Mouse (Mus musculus) forebrain, embryonic 11.5 days (tissue): ENCODE results near the gene Mtfp1. TPM values are rescaled to one million over a fixed set of nuclear protein-coding genes. Genes with fewer than 3 reads are reported as not detected.
A peak's percentile ranks its signal among the peaks of the same experiment; 100 is the strongest.
"Not testable (repeated sequence)": the region's sequence is repeated elsewhere in the genome, so short reads cannot be mapped to it uniquely, and the experiment has no call there.

Experiments
- ATAC-seq: fragments of 200-750 bp; cut with Nextera tagmentation; replicated peaks from 2 replicates; pipeline ENCODE4 v1.8.0; 2017; ENCODE audit warnings: moderate TSS enrichment; ENCODE audit not compliant: low FRiP score
- DNase-seq: peaks from one replicate; pipeline ENCODE4 v3.0.0-alpha.2; 2017; ENCODE audit warnings: low spot score
- H3K27ac ChIP-seq: fragments of 300-500 bp; sonication (generic); 2 replicates; pipeline ENCODE4 v1.5.1; 2014; ENCODE audit warnings: low read depth, low read length
- H3K27me3 ChIP-seq: fragments of 300-500 bp; sonication (generic); 2 replicates; pipeline ENCODE4 v1.6.1; 2014; ENCODE audit warnings: mild to moderate bottlenecking, low read length, mixed read lengths; ENCODE audit not compliant: control insufficient read depth, insufficient read depth
- H3K36me3 ChIP-seq: fragments of 300-500 bp; sonication (generic); 2 replicates; pipeline ENCODE4 v1.6.1; 2014; ENCODE audit warnings: mild to moderate bottlenecking, low read length, moderate library complexity, mixed read lengths; ENCODE audit not compliant: control insufficient read depth, insufficient read depth
- H3K4me1 ChIP-seq: fragments of 300-500 bp; sonication (generic); replicated peaks from 2 replicates; pipeline ENCODE4 v1.6.1; 2014; ENCODE audit warnings: low read length, mixed read lengths; ENCODE audit not compliant: control insufficient read depth, insufficient read depth
- H3K4me2 ChIP-seq: fragments of 300-500 bp; sonication (generic); 2 replicates; pipeline ENCODE4 v1.6.1; 2014; ENCODE audit warnings: low read depth, mild to moderate bottlenecking, low read length, moderate library complexity, mixed read lengths; ENCODE audit not compliant: severe bottlenecking
- H3K4me3 ChIP-seq: fragments of 300-500 bp; sonication (generic); 2 replicates; pipeline ENCODE4 v1.5.1; 2014; ENCODE audit warnings: low read depth, low read length
- H3K9ac ChIP-seq: fragments of 300-500 bp; sonication (generic); 2 replicates; pipeline ENCODE4 v1.6.1; 2014; ENCODE audit warnings: low read length
- H3K9me3 ChIP-seq: fragments of 300-500 bp; sonication (generic); 2 replicates; pipeline ENCODE4 v1.6.1; 2016; ENCODE audit warnings: low read length, mixed read lengths; ENCODE audit not compliant: control insufficient read depth
- WGBS: fragments of 180-500 bp; shearing (Covaris S2); extraction: QIAGEN DNeasy Blood & Tissue Kit; methylation state at CpG from one replicate; pipeline ENCODE4 v1.1.7; 2014; 5-methylcytosine and 5-hydroxymethylcytosine counted together
- polyA plus RNA-seq: library from polyadenylated mRNA; unstranded; fragments of >200 nt; fragmentation: Nextera tagmentation; extraction: Ambion mirVana; gene quantifications from 2 replicates; pipeline ENCODE4 v1.2.1, GENCODE M21; 2014

Gene Mtfp1
- polyA plus RNA-seq, 1 experiment from 2014 or later: 7.9 TPM

DNA sequence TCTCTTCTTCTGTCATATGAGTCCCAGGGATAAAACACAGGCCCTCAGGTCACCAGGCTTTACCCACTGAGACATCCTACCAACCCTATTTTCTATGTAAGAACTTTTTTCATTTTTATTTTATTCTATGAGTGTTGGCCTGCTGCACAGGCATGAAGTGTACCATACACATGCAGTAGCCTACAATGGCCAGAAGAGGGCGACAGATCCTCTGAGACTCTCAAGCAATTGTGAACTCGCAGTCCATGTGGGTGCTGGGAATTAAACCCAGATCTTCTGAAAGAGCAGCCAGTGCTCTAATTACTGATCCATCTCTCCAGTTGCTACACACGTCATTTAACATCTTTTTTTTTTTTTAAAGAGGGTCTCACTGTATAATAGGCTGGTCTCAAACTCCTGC lies 38.2 kb upstream of the Mtfp1 start:
- Histone ChIP-seq H3K27me3 (no peaks in the 10 kb centered on the region), H3K36me3 (no peaks in the 10 kb centered on the region), H3K4me3 (no peak overlapping the region), H3K9me3 (no peaks in the 10 kb centered on the region; the same call in 1 of the 2 replicates), H3K27ac (no peak overlapping the region), H3K9ac (no peak overlapping the region), H3K4me1 (no peaks in the 10 kb centered on the region), H3K4me2 (no peak overlapping the region)
- ATAC-seq (no peak), DNase-seq (no peak)
- 58% methylated on average over 3 of the region's 3 CpGs for WGBS

GRCm38 (mm10) chr11:4128461-4128860 lies 33.2 kb upstream of the Mtfp1 start:
- not testable (repeated sequence) for H3K9ac ChIP-seq, H3K27ac ChIP-seq, H3K4me2 ChIP-seq, H3K4me3 ChIP-seq, ATAC-seq, H3K27me3 ChIP-seq, H3K36me3 ChIP-seq, H3K4me1 ChIP-seq, DNase-seq, H3K9me3 ChIP-seq
- 96% methylated on average over 4 of the region's 4 CpGs for WGBS

- no peak overlapping the region for H3K9ac ChIP-seq
- no peaks in the 10 kb centered on the region for H3K9me3 ChIP-seq
- ATAC-seq: no peak
- no peak overlapping the region for H3K27ac ChIP-seq
- H3K27me3 ChIP-seq: no peaks in the 10 kb centered on the region
- H3K4me3 ChIP-seq: no peak overlapping the region
- no peaks in the 10 kb centered on the region for H3K36me3 ChIP-seq
- H3K4me2 ChIP-seq: no peak overlapping the region
- WGBS: 85% methylated on average over 1 of the region's 1 CpGs
- no peak for DNase-seq
- no peaks in the 10 kb centered on the region for H3K4me1 ChIP-seq
Observed at GRCm38 (mm10) chr11:4127059-4127458, 31.8 kb upstream of the Mtfp1 start.

- Histone ChIP-seq H3K27ac (no peak overlapping the region), H3K9ac (no peak overlapping the region), H3K9me3 (no peaks in the 10 kb centered on the region), H3K4me2 (no peak overlapping the region), H3K4me3 (no peak overlapping the region), H3K27me3 (no peaks in the 10 kb centered on the region), H3K4me1 (no peaks in the 10 kb centered on the region), H3K36me3 (no peaks in the 10 kb centered on the region)
- ATAC-seq (no peak), DNase-seq (peak; percentile 71)
- WGBS: 55% methylated on average over 5 of the region's 5 CpGs
Observed at GRCm38 (mm10) chr11:4123922-4124321, 28.7 kb upstream of the Mtfp1 start.

GRCm38 (mm10) chr11:4122742-4123579 lies 27.7 kb upstream of the Mtfp1 start, which contains the start of gene Sec14l2:
Sec14l2 (minus strand) TSS chr11:4123415.
- H3K4me1 ChIP-seq: 0 out of 2 replicates have a peak, but pooled peaks cover 2% of the 10 kb centered on the region
- H3K9me3 ChIP-seq: no peaks in the 10 kb centered on the region
- no peak within 1 kb of the TSS for H3K4me3 ChIP-seq
- no peak within 1 kb of the TSS for H3K27ac ChIP-seq
- DNase-seq: no peak
- H3K36me3 ChIP-seq: no peaks in the 10 kb centered on the region
- 60% methylated on average over 10 of the region's 10 CpGs for WGBS
- H3K27me3 ChIP-seq: peaks cover under 1% of the 10 kb centered on the region; the same call in 1 of the 2 replicates
- no peak within 1 kb of the TSS for H3K4me2 ChIP-seq
- ATAC-seq: no peak
- H3K9ac ChIP-seq: no peak within 1 kb of the TSS

DNA sequence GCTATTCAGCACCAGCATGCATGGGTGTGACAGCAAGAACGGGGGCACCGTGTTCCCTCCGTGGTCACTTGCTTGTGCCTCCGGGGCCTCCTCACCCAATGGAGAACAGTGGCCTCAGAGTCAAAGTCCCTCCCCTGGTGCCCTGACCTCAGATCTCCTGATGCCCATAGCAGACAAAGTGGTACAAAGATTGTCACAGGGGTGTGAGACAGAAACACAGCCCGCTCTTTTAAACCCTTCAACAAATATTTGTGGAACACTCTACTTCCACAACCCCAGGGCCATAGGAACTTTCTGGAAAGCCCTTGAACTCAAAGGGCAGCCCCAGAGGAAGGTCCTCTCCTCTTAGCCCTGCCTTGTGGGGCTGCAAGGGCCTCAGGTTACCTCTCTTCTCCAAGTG lies 27.0 kb upstream of the Mtfp1 start:
- Histone ChIP-seq H3K4me1 (0 out of 2 replicates have a peak, but pooled peaks cover 5% of the 10 kb centered on the region), H3K27ac (no peak overlapping the region), H3K36me3 (no peaks in the 10 kb centered on the region), H3K4me2 (no peak overlapping the region), H3K27me3 (peaks cover 3% of the 10 kb centered on the region; the same call in 1 of the 2 replicates), H3K9ac (no peak overlapping the region), H3K9me3 (no peaks in the 10 kb centered on the region), H3K4me3 (no peak overlapping the region)
- no peak for DNase-seq
- WGBS: 78% methylated on average over 5 of the region's 5 CpGs
- no peak for ATAC-seq

DNA sequence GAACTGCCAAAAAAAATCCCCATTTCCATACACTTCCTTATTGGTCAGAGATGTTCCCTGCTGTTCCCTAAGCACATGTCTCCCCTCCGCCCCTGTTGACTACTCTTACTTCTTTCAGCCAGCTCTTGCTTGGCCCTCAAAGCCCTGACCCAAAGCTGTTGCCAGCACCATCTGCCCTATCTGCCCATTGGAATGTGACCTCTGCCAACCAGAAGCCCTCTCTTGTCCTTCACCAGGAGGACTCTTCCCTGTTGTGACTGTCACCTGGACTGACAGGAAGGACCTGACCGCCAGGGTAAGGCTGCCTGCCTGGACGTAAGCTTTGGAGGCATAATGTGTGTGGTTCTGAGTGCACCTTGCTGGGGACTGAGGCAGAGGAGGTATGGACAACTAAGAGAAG lies 26.4 kb upstream of the Mtfp1 start:
- DNase-seq (no peak), ATAC-seq (no peak)
- Histone ChIP-seq H3K9me3 (no peaks in the 10 kb centered on the region), H3K9ac (no peak overlapping the region), H3K27ac (no peak overlapping the region), H3K36me3 (no peaks in the 10 kb centered on the region), H3K4me3 (no peak overlapping the region), H3K4me1 (0 out of 2 replicates have a peak, but pooled peaks cover 5% of the 10 kb centered on the region), H3K27me3 (peaks cover 3% of the 10 kb centered on the region; the same call in 1 of the 2 replicates), H3K4me2 (no peak overlapping the region)
- 80% methylated on average over 3 of the region's 3 CpGs for WGBS

DNA sequence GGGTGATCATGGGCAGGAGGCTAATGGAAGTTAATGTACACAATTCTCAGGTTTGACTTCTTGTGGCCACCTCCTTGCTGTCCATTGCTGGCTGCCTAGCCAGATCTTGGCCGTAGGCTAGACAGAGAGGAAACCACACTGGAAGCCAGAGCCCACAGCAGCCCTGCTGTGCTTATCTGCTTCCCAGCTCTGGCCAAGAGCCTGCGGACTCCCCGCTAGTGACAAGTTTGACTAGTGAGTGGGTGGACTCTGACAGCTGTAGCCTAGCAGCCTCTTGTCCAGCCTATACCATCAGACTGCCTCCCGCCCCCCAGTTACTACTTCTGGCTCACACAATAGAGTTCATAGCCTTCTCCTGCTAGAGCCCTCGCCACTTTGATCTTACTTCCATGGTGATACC lies 24.4 kb upstream of the Mtfp1 start:
- no peaks in the 10 kb centered on the region for H3K36me3 ChIP-seq
- ATAC-seq: no peak
- no peak overlapping the region for H3K4me2 ChIP-seq
- H3K9ac ChIP-seq: no peak overlapping the region
- H3K27ac ChIP-seq: no peak overlapping the region
- peaks cover 3% of the 10 kb centered on the region; the same call in 1 of the 2 replicates for H3K27me3 ChIP-seq
- DNase-seq: no peak
- WGBS: 84% methylated on average over 5 of the region's 5 CpGs
- H3K4me1 ChIP-seq: 0 out of 2 replicates have a peak, but pooled peaks cover 5% of the 10 kb centered on the region
- H3K4me3 ChIP-seq: no peak overlapping the region
- H3K9me3 ChIP-seq: no peaks in the 10 kb centered on the region
